Mouse (Mus musculus) embryonic fibroblast, embryonic 13.5 days (primary cell): ENCODE measurements at regions not wholly inside any gene's neighbourhood (a gene's known extent, or its start where the extent isn't known, plus 50 kb on each side); places are given as distances from the start of the nearest gene placed in this dataset.

Experiments used
- CTCF ChIP-seq: IDR thresholded peaks from 2 replicates; pipeline ENCODE4 v1.5.1; 2011; ENCODE audit warnings: mild to moderate bottlenecking, control low read depth, low read length, moderate library complexity, borderline replicate concordance; ENCODE audit not compliant: insufficient read depth
- POLR2A ChIP-seq: IDR thresholded peaks from 2 replicates; pipeline ENCODE4 v1.6.1; 2011; ENCODE audit warnings: low read depth, mild to moderate bottlenecking, control low read depth, low read length, moderate library complexity

GRCm38 (mm10) chr9:14147088-14147487 lies 127.8 kb upstream of the Sesn3 start:
- no peak for TF ChIP-seq POLR2A
- TF ChIP-seq CTCF: no peak
